Mouse (Mus musculus) neural tube, embryonic 12.5 days (tissue): Measurements from ENCODE around the gene Zmiz1. TPM values are rescaled to one million over a fixed set of nuclear protein-coding genes. Genes with fewer than 3 reads are reported as not detected.

ENCODE experiments used
- ATAC-seq: fragments of 200-750 bp; cut with Nextera tagmentation; 2 replicates; pipeline ENCODE4 v1.8.0; 2017; ENCODE audit warnings: low read depth, mild to moderate bottlenecking, moderate TSS enrichment, moderate library complexity; ENCODE audit not compliant: low FRiP score
- H3K27ac ChIP-seq: fragments of 300-500 bp; sonication (generic); 2 replicates; pipeline ENCODE4 v1.5.1; 2016
- H3K27me3 ChIP-seq: fragments of 300-500 bp; sonication (generic); replicated peaks from 2 replicates; pipeline ENCODE4 v1.6.1; 2016; ENCODE audit warnings: mild to moderate bottlenecking
- H3K36me3 ChIP-seq: fragments of 300-500 bp; sonication (generic); 2 replicates; pipeline ENCODE4 v1.6.1; 2016; ENCODE audit warnings: mild to moderate bottlenecking
- H3K4me1 ChIP-seq: fragments of 300-500 bp; sonication (generic); 2 replicates; pipeline ENCODE4 v1.6.1; 2016
- H3K4me2 ChIP-seq: fragments of 300-500 bp; sonication (generic); replicated peaks from 2 replicates; pipeline ENCODE4 v1.6.1; 2016; ENCODE audit warnings: mild to moderate bottlenecking
- H3K4me3 ChIP-seq: fragments of 300-500 bp; sonication (generic); 2 replicates; pipeline ENCODE4 v1.5.1; 2016
- H3K9ac ChIP-seq: fragments of 300-500 bp; sonication (generic); 2 replicates; pipeline ENCODE4 v1.6.1; 2016; ENCODE audit warnings: mild to moderate bottlenecking
- H3K9me3 ChIP-seq: fragments of 300-500 bp; sonication (generic); 2 replicates; pipeline ENCODE4 v1.6.1; 2016; ENCODE audit warnings: mild to moderate bottlenecking
- WGBS: fragments of 180-500 bp; shearing (Covaris S2); methylation state at CpG from one replicate; pipeline ENCODE4 v1.1.7; 2016; 5-methylcytosine and 5-hydroxymethylcytosine counted together
- polyA plus RNA-seq: library from polyadenylated mRNA; unstranded; fragments of >200 nt; fragmentation: Nextera tagmentation; extraction: Ambion mirVana; gene quantifications from 2 replicates; pipeline ENCODE4 v1.2.1, GENCODE M21; 2016

The Zmiz1 gene
- polyA plus RNA-seq, 1 experiment from 2014 or later = 63.4 TPM

GRCm38 (mm10) chr14:25565344-25566088 lies 106.5 kb downstream of the Zmiz1 start:
- H3K9me3 ChIP-seq = no peaks in the 10 kb centered on the region
- 34% methylated on average over 11 of the region's 11 CpGs for WGBS
- 0 out of 2 replicates have a peak overlapping the region, but pooled peaks have one; percentile 17 for H3K9ac ChIP-seq
- H3K4me2 ChIP-seq = peak overlapping the region; percentile 7; the same call in 1 of the 2 replicates
- peaks cover 8% of the 10 kb centered on the region for H3K36me3 ChIP-seq
- no peaks in the 10 kb centered on the region for H3K27me3 ChIP-seq
- H3K27ac ChIP-seq = 0 out of 2 replicates have a peak overlapping the region, but pooled peaks have one; percentile 53
- H3K4me3 ChIP-seq = no peak overlapping the region
- ATAC-seq = peak; percentile 61; the same call in 1 of the 2 replicates
- H3K4me1 ChIP-seq = peaks cover 38% of the 10 kb centered on the region

- no peaks in the 10 kb centered on the region for H3K27me3 ChIP-seq
- H3K4me3 ChIP-seq = no peak overlapping the region
- H3K4me2 ChIP-seq = no peak overlapping the region
- H3K4me1 ChIP-seq = peaks cover 28% of the 10 kb centered on the region
- H3K27ac ChIP-seq = no peak overlapping the region
- H3K9me3 ChIP-seq = no peaks in the 10 kb centered on the region
- peaks cover 14% of the 10 kb centered on the region for H3K36me3 ChIP-seq
- ATAC-seq = no peak
- 65% methylated on average over 3 of the region's 3 CpGs for WGBS
- no peak overlapping the region for H3K9ac ChIP-seq
Measured at GRCm38 (mm10) chr14:25567245-25567644, 108.3 kb downstream of the Zmiz1 start.

GRCm38 (mm10) chr14:25567837-25568236 lies 108.9 kb downstream of the Zmiz1 start:
- 97% methylated on average over 2 of the region's 2 CpGs for WGBS

GRCm38 (mm10) chr14:25574047-25574870 lies 115.3 kb downstream of the Zmiz1 start:
- Histone ChIP-seq H3K27ac (peak overlapping the region; percentile 46; the same call in 1 of the 2 replicates), H3K4me2 (0 out of 2 replicates have a peak overlapping the region, but pooled peaks have one; percentile 4), H3K27me3 (no peaks in the 10 kb centered on the region), H3K9ac (no peak overlapping the region), H3K36me3 (peaks cover 64% of the 10 kb centered on the region), H3K9me3 (no peaks in the 10 kb centered on the region), H3K4me1 (peaks cover 34% of the 10 kb centered on the region), H3K4me3 (no peak overlapping the region)
- 43% methylated on average over 16 of the region's 16 CpGs for WGBS
- peak; percentile 41; the same call in 1 of the 2 replicates for ATAC-seq

More at GRCm38 (mm10) chr14:25567837-25568236, 108.9 kb downstream of the Zmiz1 start:
- no peaks in the 10 kb centered on the region for H3K9me3 ChIP-seq
- ATAC-seq = no peak
- H3K4me2 ChIP-seq = no peak overlapping the region
- H3K27ac ChIP-seq = no peak overlapping the region
- H3K27me3 ChIP-seq = no peaks in the 10 kb centered on the region
- no peak overlapping the region for H3K9ac ChIP-seq
- H3K4me3 ChIP-seq = no peak overlapping the region
- H3K4me1 ChIP-seq = peaks cover 22% of the 10 kb centered on the region
- H3K36me3 ChIP-seq = peaks cover 20% of the 10 kb centered on the region

- peaks cover 43% of the 10 kb centered on the region for H3K4me1 ChIP-seq
- no peaks in the 10 kb centered on the region for H3K9me3 ChIP-seq
- ATAC-seq = no peak
- 89% methylated on average over 3 of the region's 3 CpGs for WGBS
- H3K36me3 ChIP-seq = peaks cover 84% of the 10 kb centered on the region
- no peak overlapping the region for H3K27ac ChIP-seq
- H3K27me3 ChIP-seq = no peaks in the 10 kb centered on the region
- H3K4me2 ChIP-seq = no peak overlapping the region
- H3K4me3 ChIP-seq = no peak overlapping the region
- no peak overlapping the region for H3K9ac ChIP-seq
Measured at GRCm38 (mm10) chr14:25576642-25577041, 117.7 kb downstream of the Zmiz1 start.

GRCm38 (mm10) chr14:25577431-25577830 lies 118.4 kb downstream of the Zmiz1 start:
- WGBS = 65% methylated on average over 3 of the region's 3 CpGs
- Histone ChIP-seq H3K4me2 (no peak overlapping the region), H3K27me3 (no peaks in the 10 kb centered on the region), H3K9me3 (no peaks in the 10 kb centered on the region), H3K4me1 (peaks cover 43% of the 10 kb centered on the region), H3K36me3 (peaks cover 84% of the 10 kb centered on the region), H3K27ac (no peak overlapping the region), H3K4me3 (no peak overlapping the region), H3K9ac (no peak overlapping the region)
- ATAC-seq = no peak

GRCm38 (mm10) chr14:25579597-25579996 lies 120.6 kb downstream of the Zmiz1 start:
- ATAC-seq = no peak
- Histone ChIP-seq H3K27ac (no peak overlapping the region; the same call in 1 of the 2 replicates), H3K36me3 (peaks cover 77% of the 10 kb centered on the region), H3K27me3 (no peaks in the 10 kb centered on the region), H3K4me3 (no peak overlapping the region), H3K9me3 (no peaks in the 10 kb centered on the region), H3K4me1 (peaks cover 45% of the 10 kb centered on the region), H3K4me2 (no peak overlapping the region), H3K9ac (no peak overlapping the region)
- 92% methylated on average over 7 of the region's 7 CpGs for WGBS

GRCm38 (mm10) chr14:25580397-25580796 lies 121.4 kb downstream of the Zmiz1 start:
- Histone ChIP-seq H3K4me1 (peaks cover 45% of the 10 kb centered on the region), H3K27ac (no peak overlapping the region), H3K27me3 (no peaks in the 10 kb centered on the region), H3K4me3 (no peak overlapping the region), H3K4me2 (no peak overlapping the region), H3K9me3 (no peaks in the 10 kb centered on the region), H3K9ac (no peak overlapping the region), H3K36me3 (peaks cover 75% of the 10 kb centered on the region)
- WGBS = 67% methylated on average over 1 of the region's 1 CpGs
- ATAC-seq = no peak

- no peaks in the 10 kb centered on the region for H3K9me3 ChIP-seq
- H3K27me3 ChIP-seq = no peaks in the 10 kb centered on the region
- ATAC-seq = no peak
- 98% methylated on average over 6 of the region's 6 CpGs for WGBS
- peaks cover 56% of the 10 kb centered on the region for H3K36me3 ChIP-seq
- H3K27ac ChIP-seq = no peak overlapping the region
- no peak overlapping the region for H3K9ac ChIP-seq
- H3K4me2 ChIP-seq = no peak overlapping the region
- H3K4me1 ChIP-seq = peaks cover 62% of the 10 kb centered on the region
- H3K4me3 ChIP-seq = no peak overlapping the region
Measured at GRCm38 (mm10) chr14:25582603-25583002, 123.6 kb downstream of the Zmiz1 start.

- Histone ChIP-seq H3K9ac (0 out of 2 replicates have a peak overlapping the region, but pooled peaks have one; percentile 6), H3K27ac (peak overlapping the region; percentile 96; the same call in 1 of the 2 replicates), H3K36me3 (peaks cover 44% of the 10 kb centered on the region), H3K27me3 (no peaks in the 10 kb centered on the region), H3K9me3 (no peaks in the 10 kb centered on the region), H3K4me2 (no peak overlapping the region), H3K4me1 (peaks cover 66% of the 10 kb centered on the region), H3K4me3 (no peak overlapping the region)
- ATAC-seq = no peak
- 61% methylated on average over 10 of the region's 10 CpGs for WGBS
Measured at GRCm38 (mm10) chr14:25583899-25584298, 124.9 kb downstream of the Zmiz1 start.

GRCm38 (mm10) chr14:25585545-25586301 lies 126.7 kb downstream of the Zmiz1 start:
- 16% methylated on average over 21 of the region's 21 CpGs for WGBS
- no peak overlapping the region for H3K4me3 ChIP-seq
- peak overlapping the region; percentile 96 for H3K27ac ChIP-seq
- H3K27me3 ChIP-seq = no peaks in the 10 kb centered on the region
- H3K9me3 ChIP-seq = no peaks in the 10 kb centered on the region
- H3K4me2 ChIP-seq = peak overlapping the region; percentile 46
- peak overlapping the region; percentile 58 for H3K9ac ChIP-seq
- peaks cover 74% of the 10 kb centered on the region for H3K4me1 ChIP-seq
- H3K36me3 ChIP-seq = peaks cover 36% of the 10 kb centered on the region
- ATAC-seq = peak; percentile 76
